Mouse (Mus musculus) forebrain, embryonic 14.5 days (tissue): ENCODE data around the gene Rilpl1. TPM values are rescaled to one million over a fixed set of nuclear protein-coding genes. Genes with fewer than 3 reads are reported as not detected.
"Not testable (repeated sequence)": the region's sequence is repeated elsewhere in the genome, so short reads cannot be mapped to it uniquely, and the experiment has no call there.

Source experiments
- ATAC-seq: fragments of 200-750 bp; cut with Nextera tagmentation; 2 replicates; pipeline ENCODE4 v1.8.0; 2017; ENCODE audit warnings: mild to moderate bottlenecking, moderate library complexity
- DNase-seq: peaks from one replicate; pipeline ENCODE4 v3.0.0-alpha.2; 2015; ENCODE audit warnings: low spot score
- H3K27ac ChIP-seq: fragments of 300-500 bp; sonication (generic); 2 replicates; pipeline ENCODE4 v1.5.1; 2014; ENCODE audit warnings: low read depth, mild to moderate bottlenecking, control low read depth, low read length, moderate library complexity
- H3K27me3 ChIP-seq: fragments of 300-500 bp; sonication (generic); replicated peaks from 2 replicates; pipeline ENCODE4 v1.6.1; 2014; ENCODE audit warnings: low read length, control low read depth, mixed read lengths; ENCODE audit not compliant: control insufficient read depth, insufficient read depth
- H3K36me3 ChIP-seq: fragments of 300-500 bp; sonication (generic); 2 replicates; pipeline ENCODE4 v1.6.1; 2014; ENCODE audit warnings: low read length, control low read depth; ENCODE audit not compliant: control insufficient read depth, insufficient read depth
- H3K4me1 ChIP-seq: fragments of 300-500 bp; sonication (generic); 2 replicates; pipeline ENCODE4 v1.6.1; 2014; ENCODE audit warnings: antibody characterized with exemption, low read length, control low read depth; ENCODE audit not compliant: control insufficient read depth, insufficient read depth
- H3K4me2 ChIP-seq: fragments of 300-500 bp; sonication (generic); 2 replicates; pipeline ENCODE4 v1.6.1; 2014; ENCODE audit warnings: mild to moderate bottlenecking, control low read depth, low read length
- H3K4me3 ChIP-seq: fragments of 300-500 bp; sonication (generic); 2 replicates; pipeline ENCODE4 v1.5.1; 2014; ENCODE audit warnings: low read depth, low read length, control low read depth
- H3K9ac ChIP-seq: fragments of 300-500 bp; sonication (generic); 2 replicates; pipeline ENCODE4 v1.6.1; 2014; ENCODE audit warnings: mild to moderate bottlenecking, low read length, control low read depth, moderate library complexity
- H3K9me3 ChIP-seq: fragments of 300-500 bp; sonication (generic); replicated peaks from 2 replicates; pipeline ENCODE4 v1.6.1; 2016; ENCODE audit warnings: low read length, control low read depth, mixed read lengths; ENCODE audit not compliant: control insufficient read depth
- WGBS: fragments of 180-500 bp; shearing (Covaris S2); extraction: QIAGEN DNeasy Blood & Tissue Kit; methylation state at CpG from one replicate; pipeline ENCODE4 v1.1.7; 2014; 5-methylcytosine and 5-hydroxymethylcytosine counted together
- polyA plus RNA-seq: library from polyadenylated mRNA; unstranded; fragments of >200 nt; fragmentation: Nextera tagmentation; extraction: Ambion mirVana; gene quantifications from 2 replicates; pipeline ENCODE4 v1.2.1, GENCODE M21; 2014

Gene Rilpl1
- polyA plus RNA-seq, 1 experiment from 2014 or later, result 10.4 TPM

DNA sequence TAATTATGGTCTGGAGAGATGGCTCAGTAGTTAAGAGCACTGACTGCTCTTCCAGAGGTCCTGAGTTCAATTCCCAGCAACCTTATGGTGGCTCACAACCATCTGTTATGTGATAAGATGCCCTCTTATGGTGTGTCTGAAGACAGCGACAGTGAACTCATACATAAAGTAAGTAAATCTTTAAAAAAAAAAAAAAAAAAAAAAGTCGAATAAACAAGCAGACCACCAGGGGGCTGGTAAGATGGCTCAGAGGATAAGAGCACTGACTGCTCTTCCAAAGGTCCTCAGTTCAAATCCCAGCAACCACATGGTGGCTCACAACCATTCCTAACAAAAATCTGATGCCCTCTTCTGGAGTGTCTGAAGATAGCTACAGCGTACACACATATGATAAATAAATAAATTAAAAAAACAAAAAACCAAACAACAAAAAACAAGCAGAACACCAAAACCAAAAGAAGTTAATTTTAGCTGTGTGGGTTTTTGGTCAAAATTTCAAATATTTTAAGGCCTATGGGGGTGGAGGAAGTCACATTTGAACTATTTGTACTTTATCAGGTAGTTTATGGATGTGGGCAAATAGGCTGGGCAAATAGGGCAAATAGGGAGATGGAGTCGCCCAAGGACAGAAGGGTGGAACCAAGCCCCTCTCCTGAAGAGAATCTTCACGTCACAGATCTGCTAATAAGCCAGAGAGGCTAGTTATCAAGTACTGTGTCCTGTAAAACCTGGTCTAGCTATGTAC, 20.3 kb upstream of the Rilpl1 start:
- peak overlapping the region; percentile 74 for H3K4me2 ChIP-seq
- H3K4me3 ChIP-seq, result peak overlapping the region; percentile 85
- not testable (repeated sequence) for DNase-seq, H3K4me1 ChIP-seq, H3K27ac ChIP-seq, H3K9me3 ChIP-seq, H3K27me3 ChIP-seq, ATAC-seq
- H3K36me3 ChIP-seq, result peaks cover 46% of the 10 kb centered on the region
- 33% methylated on average over 5 of the region's 5 CpGs for WGBS
- H3K9ac ChIP-seq, result peak overlapping the region; percentile 83

DNA sequence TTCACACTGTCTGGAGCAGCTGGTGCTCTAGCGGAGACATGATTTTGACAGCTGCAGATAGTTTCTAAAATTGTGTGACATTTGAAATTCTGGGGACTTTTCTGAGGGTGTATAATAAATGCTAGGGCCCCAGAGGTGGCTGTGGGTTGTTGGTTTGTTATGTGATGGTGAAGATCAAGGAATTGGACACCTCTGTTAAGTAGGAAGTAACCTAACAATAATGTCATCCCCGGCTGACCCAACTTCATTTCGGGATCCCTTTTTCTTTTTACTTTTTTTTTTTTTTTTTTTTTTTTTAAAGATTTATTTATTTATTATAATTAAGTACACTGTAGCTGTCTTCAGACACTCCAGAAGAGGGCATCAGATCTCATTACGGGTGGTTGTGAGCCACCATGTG, 19.5 kb upstream of the Rilpl1 start:
- H3K4me1 ChIP-seq, H3K9me3 ChIP-seq, ATAC-seq, H3K4me2 ChIP-seq, DNase-seq, H3K27me3 ChIP-seq, H3K9ac ChIP-seq, H3K4me3 ChIP-seq, H3K27ac ChIP-seq: not testable (repeated sequence)
- peaks cover 47% of the 10 kb centered on the region for H3K36me3 ChIP-seq
- 85% methylated on average over 4 of the region's 4 CpGs for WGBS

DNA sequence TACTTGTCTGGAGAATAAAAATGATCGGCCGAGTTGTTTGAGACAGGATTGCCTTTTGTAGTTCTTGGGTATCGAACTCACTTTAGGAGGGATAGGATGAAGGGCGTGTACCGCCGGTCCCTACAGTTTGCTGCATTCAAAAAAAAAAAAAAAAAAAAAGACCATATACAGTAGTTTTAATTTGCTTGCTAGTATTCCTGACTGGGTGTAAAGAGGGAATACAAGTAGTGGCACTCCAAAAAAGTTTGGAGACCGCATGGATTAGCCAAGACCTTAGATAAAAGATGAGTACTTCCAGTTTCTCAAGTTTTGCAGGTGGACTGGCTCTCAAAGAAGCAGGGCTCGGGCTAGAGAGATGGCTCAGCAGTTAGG, 10.4 kb upstream of the Rilpl1 start:
- Histone ChIP-seq H3K27me3 (no peaks in the 10 kb centered on the region), H3K36me3 (peaks cover 44% of the 10 kb centered on the region), H3K4me1 (peaks cover 12% of the 10 kb centered on the region), H3K9me3 (no peaks in the 10 kb centered on the region), H3K4me2 (peak overlapping the region; percentile 85), H3K4me3 (peak overlapping the region; percentile 90), H3K27ac (no peak overlapping the region), H3K9ac (peak overlapping the region; percentile 80)
- DNase-seq (no peak), ATAC-seq (no peak)
- WGBS, result 16% methylated on average over 8 of the region's 8 CpGs

DNA sequence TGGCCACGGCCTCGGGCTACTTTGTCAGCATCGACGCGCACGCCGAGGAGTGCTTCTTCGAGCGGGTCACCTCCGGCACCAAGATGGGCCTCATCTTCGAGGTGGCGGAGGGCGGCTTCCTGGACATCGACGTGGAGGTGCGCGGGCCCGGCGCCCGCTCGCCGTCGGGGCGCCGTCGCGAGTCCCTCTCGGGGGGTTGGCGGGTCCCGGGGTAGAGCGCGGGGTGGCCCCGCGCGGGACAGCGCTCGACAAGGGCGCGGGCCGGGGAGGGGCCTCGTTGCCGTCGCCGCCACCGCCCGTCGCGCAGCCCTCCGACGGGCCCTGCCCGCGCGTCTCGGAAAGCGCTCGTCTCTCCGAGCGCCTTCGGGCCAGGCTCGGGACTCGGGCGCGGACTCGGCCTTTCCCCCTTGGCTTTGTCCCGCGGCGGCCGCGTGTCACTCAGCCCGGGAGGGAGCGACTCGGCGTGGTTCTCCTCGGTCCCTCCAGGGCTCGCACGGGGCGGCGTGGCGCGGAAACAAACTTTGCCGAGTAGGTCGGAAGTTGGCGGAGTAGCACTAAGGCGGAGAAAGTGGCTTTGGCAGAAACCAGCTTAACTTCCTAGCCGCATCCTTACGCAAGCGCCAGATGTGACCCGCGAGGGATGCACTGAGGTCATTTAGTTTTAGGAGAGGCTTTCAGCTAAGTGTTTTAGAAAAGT, 9.9 kb upstream of the Rilpl1 start:
- Histone ChIP-seq H3K4me2 (peak overlapping the region; percentile 85), H3K4me1 (peaks cover 12% of the 10 kb centered on the region), H3K9ac (peak overlapping the region; percentile 80), H3K9me3 (no peaks in the 10 kb centered on the region), H3K27me3 (no peaks in the 10 kb centered on the region), H3K4me3 (peak overlapping the region; percentile 90), H3K27ac (peak overlapping the region; percentile 57; the same call in 1 of the 2 replicates), H3K36me3 (peaks cover 38% of the 10 kb centered on the region)
- ATAC-seq (peak; percentile 77), DNase-seq (peak; percentile 50)
- under 1% methylated on average over 70 of the region's 89 CpGs for WGBS

DNA sequence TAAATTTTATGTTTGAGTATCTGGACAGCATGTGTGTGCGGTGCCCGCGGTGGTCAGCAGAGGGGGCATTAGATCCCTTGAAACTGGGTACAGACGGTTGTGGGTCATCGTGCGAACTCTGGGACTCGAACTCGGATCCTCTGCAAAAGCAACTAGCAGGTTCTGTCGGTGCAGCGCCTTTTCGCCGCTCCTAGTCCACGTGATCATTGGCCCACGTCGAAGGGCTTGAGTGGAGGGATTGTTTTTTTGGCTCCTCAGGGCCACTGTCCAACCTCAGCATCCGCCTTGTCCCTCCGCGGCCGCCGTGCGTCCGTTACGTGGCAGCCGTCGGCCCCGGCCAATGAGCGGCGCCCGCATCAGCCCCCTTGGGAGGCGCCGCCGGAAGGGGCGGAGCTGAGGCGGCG, 9.2 kb upstream of the Rilpl1 start, which contains the start of gene Tmed2:
Gene Tmed2, plus strand, starts transcription at position 313 of the 404 bp plus-strand sequence.
- peak within 1 kb of the TSS; percentile 85 for H3K4me2 ChIP-seq
- H3K36me3 ChIP-seq, result peaks cover 32% of the 10 kb centered on the region
- H3K9ac ChIP-seq, result peak within 1 kb of the TSS; percentile 80
- peak within 1 kb of the TSS; percentile 57; the same call in 1 of the 2 replicates for H3K27ac ChIP-seq
- H3K9me3 ChIP-seq, result no peaks in the 10 kb centered on the region
- no peaks in the 10 kb centered on the region for H3K27me3 ChIP-seq
- peak; percentile 99 for DNase-seq
- WGBS, result under 1% methylated on average over 34 of the region's 35 CpGs
- H3K4me1 ChIP-seq, result peaks cover 12% of the 10 kb centered on the region
- peak; percentile 98 for ATAC-seq
- peak within 1 kb of the TSS; percentile 90 for H3K4me3 ChIP-seq

DNA sequence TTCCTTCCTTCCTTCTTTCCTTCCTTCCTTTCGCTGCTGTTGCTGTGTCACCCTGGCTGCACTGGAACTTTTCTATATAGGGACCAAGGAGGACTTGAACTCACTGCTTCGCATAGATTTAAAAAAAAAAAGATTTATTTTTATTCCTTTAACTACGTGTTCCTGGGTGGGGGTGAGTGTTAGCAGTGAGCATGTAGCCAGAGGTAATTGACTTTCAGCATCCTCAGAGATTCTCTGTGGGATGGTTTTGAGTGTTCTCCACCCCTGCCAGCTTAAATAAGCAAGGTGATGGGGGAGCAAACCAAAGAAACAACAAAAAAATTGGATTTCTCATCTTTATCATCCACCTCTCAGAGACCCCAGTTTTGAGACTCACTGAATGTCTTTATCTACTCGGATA, 8.7 kb upstream of the Rilpl1 start:
- WGBS, result 75% methylated on average over 4 of the region's 4 CpGs
- H3K27me3 ChIP-seq, result no peaks in the 10 kb centered on the region
- H3K36me3 ChIP-seq, result peaks cover 27% of the 10 kb centered on the region
- peak overlapping the region; percentile 33 for H3K4me2 ChIP-seq
- DNase-seq (no peak), ATAC-seq (no peak)
- no peak overlapping the region; the same call in 1 of the 2 replicates for H3K27ac ChIP-seq
- no peaks in the 10 kb centered on the region for H3K9me3 ChIP-seq
- H3K4me1 ChIP-seq, result peaks cover 12% of the 10 kb centered on the region
- H3K9ac ChIP-seq, result no peak overlapping the region
- peak overlapping the region; percentile 90 for H3K4me3 ChIP-seq

DNA sequence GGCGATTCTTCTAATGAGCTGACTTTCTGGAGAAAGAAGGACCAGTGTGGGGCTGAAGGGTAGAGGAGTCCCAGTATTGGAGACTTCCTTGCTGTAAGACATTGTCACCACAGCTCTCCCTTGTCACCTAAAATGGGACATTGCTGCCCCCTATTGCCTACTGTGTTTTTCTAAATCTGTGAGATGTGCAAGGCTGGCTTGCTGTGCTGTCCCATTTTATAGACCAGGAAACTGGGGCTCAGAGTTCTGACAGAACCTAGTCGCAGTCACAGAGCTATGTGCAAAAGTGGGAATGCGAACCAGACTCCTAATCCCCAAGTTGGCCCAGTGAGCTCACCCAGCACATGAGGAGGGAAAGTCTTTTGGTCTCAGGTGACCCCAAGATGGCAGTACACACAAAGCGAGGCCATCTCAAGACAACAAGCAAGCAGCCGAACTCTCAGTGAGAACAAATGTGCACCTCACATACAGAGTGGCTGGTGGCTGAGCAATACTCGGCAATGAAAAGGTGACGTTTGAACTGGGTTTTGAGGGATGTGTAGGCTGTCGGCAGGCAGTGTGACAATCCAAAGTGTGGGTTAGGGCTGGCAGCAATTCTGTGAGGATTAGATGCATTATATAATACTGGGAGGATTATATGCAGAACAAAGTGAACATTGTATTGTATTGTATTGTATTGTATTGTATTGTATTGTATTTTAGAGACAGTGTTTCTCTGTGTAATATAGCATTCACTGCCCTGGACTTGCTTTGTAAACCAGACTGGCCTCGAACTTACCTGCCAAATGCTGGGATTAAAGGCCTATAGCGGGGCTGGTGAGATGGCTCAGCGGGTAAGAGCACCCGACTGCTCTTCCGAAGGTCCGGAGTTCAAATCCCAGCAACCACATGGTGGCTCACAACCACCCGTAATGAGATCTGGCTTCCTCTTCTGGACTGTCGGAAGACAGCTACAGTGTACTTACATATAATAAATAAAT, 7.9 kb upstream of the Rilpl1 start:
- DNase-seq (peak; percentile 51), ATAC-seq (no peak)
- Histone ChIP-seq H3K27ac (no peak overlapping the region), H3K36me3 (peaks cover 19% of the 10 kb centered on the region), H3K4me3 (no peak overlapping the region), H3K9me3 (no peaks in the 10 kb centered on the region), H3K4me1 (peaks cover 12% of the 10 kb centered on the region), H3K9ac (no peak overlapping the region), H3K27me3 (no peaks in the 10 kb centered on the region), H3K4me2 (no peak overlapping the region)
- 72% methylated on average over 15 of the region's 16 CpGs for WGBS

DNA sequence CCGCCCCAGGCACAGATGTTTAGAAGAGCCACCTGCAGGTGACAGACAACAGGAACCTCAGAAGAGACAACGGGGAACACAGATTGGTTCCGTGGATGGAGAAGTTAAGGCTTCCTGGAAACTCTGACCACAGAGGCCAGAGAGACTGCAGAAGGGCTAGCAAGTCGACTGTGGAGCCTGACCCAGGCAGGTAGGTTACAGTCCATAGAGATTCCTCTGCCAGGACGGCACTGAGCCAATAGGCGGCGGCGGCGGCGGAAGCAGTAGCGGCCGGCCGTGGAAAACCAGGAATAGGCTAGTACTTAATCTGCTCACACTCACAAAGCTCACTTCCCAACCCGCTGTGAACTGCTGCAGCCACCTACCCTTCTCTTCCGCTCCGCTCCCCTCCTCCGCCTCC, 5.6 kb upstream of the Rilpl1 start:
- H3K27me3 ChIP-seq, result no peaks in the 10 kb centered on the region
- peak overlapping the region; percentile 29; the same call in 1 of the 2 replicates for H3K9ac ChIP-seq
- DNase-seq (no peak), ATAC-seq (no peak)
- H3K36me3 ChIP-seq, result no peaks in the 10 kb centered on the region
- no peak overlapping the region for H3K27ac ChIP-seq
- H3K9me3 ChIP-seq, result no peaks in the 10 kb centered on the region
- peaks cover 3% of the 10 kb centered on the region for H3K4me1 ChIP-seq
- WGBS, result 2% methylated on average over 14 of the region's 17 CpGs
- H3K4me3 ChIP-seq, result peak overlapping the region; percentile 8; the same call in 1 of the 2 replicates
- 0 out of 2 replicates have a peak overlapping the region, but pooled peaks have one; percentile 16 for H3K4me2 ChIP-seq
